Mouse (Mus musculus) T-cell, adult 2 months (primary cell): Measurements from ENCODE around the gene Arhgef3.

Experiments
- DNase-seq: peaks from one replicate; pipeline ENCODE4 v3.0.0; 2022; ENCODE audit warnings: low spot score

Arhgef3 gene

GRCm38 (mm10) chr14:27315737-27316136 is 201.0 kb downstream of the Arhgef3 start:
- no peak for DNase-seq

- DNase-seq, result peak; percentile 84
These were observed 202.4 kb downstream of the Arhgef3 start for GRCm38 (mm10) chr14:27317146-27317545.

GRCm38 (mm10) chr14:27319386-27319785 is 204.7 kb downstream of the Arhgef3 start:
- DNase-seq, result no peak

GRCm38 (mm10) chr14:27322041-27322440 is 207.3 kb downstream of the Arhgef3 start:
- DNase-seq, result no peak

GRCm38 (mm10) chr14:27324689-27325088 is 210.0 kb downstream of the Arhgef3 start:
- no peak for DNase-seq

- no peak for DNase-seq
These were observed 210.8 kb downstream of the Arhgef3 start for GRCm38 (mm10) chr14:27325537-27325936.

GRCm38 (mm10) chr14:27327862-27328261 is 213.2 kb downstream of the Arhgef3 start:
- no peak for DNase-seq

GRCm38 (mm10) chr14:27328952-27329351 is 214.3 kb downstream of the Arhgef3 start:
- DNase-seq, result no peak

GRCm38 (mm10) chr14:27331490-27332035 is 216.9 kb downstream of the Arhgef3 start:
- no peak for DNase-seq

- DNase-seq, result no peak
These were observed 217.8 kb downstream of the Arhgef3 start for GRCm38 (mm10) chr14:27332359-27332987.

GRCm38 (mm10) chr14:27335331-27336207 is 220.9 kb downstream of the Arhgef3 start:
- peak; percentile 91 for DNase-seq

- DNase-seq, result peak; percentile 53
These were observed 221.8 kb downstream of the Arhgef3 start for GRCm38 (mm10) chr14:27336208-27337114.

GRCm38 (mm10) chr14:27337156-27337555 is 222.5 kb downstream of the Arhgef3 start:
- DNase-seq, result peak; percentile 53

GRCm38 (mm10) chr14:27338034-27338708 is 223.5 kb downstream of the Arhgef3 start:
- DNase-seq, result peak; percentile 54

- peak; percentile 31 for DNase-seq
These were observed 226.2 kb downstream of the Arhgef3 start for GRCm38 (mm10) chr14:27340682-27341415.

- DNase-seq, result peak; percentile 87
These were observed 226.8 kb downstream of the Arhgef3 start for GRCm38 (mm10) chr14:27341486-27341885.

GRCm38 (mm10) chr14:27342451-27342850 is 227.8 kb downstream of the Arhgef3 start:
- no peak for DNase-seq

GRCm38 (mm10) chr14:27344250-27344990 is 229.7 kb downstream of the Arhgef3 start:
- DNase-seq, result no peak

- peak; percentile 54 for DNase-seq
These were observed 230.6 kb downstream of the Arhgef3 start for GRCm38 (mm10) chr14:27345051-27345885.
